Mouse (Mus musculus) heart, adult 2 months (tissue): ENCODE results near the gene Armc8.

Experiments
- CTCF ChIP-seq: fragments of 200-600 bp; IDR thresholded peaks from 2 replicates; pipeline ENCODE4 v1.8.1; 2022; ENCODE audit warnings: antibody characterized with exemption, mild to moderate bottlenecking, moderate library complexity
- EP300 ChIP-seq: fragments of 200-500 bp; IDR thresholded peaks from 2 replicates; pipeline ENCODE4 v1.6.1; 2011; ENCODE audit warnings: low read depth, low read length, control low read depth; ENCODE audit not compliant: insufficient read depth
- POLR2A ChIP-seq: fragments of 200-500 bp; IDR thresholded peaks from 2 replicates; pipeline ENCODE4 v1.6.1; 2011; ENCODE audit warnings: mild to moderate bottlenecking, low read depth, low read length, control low read depth; ENCODE audit not compliant: insufficient read depth

DNA sequence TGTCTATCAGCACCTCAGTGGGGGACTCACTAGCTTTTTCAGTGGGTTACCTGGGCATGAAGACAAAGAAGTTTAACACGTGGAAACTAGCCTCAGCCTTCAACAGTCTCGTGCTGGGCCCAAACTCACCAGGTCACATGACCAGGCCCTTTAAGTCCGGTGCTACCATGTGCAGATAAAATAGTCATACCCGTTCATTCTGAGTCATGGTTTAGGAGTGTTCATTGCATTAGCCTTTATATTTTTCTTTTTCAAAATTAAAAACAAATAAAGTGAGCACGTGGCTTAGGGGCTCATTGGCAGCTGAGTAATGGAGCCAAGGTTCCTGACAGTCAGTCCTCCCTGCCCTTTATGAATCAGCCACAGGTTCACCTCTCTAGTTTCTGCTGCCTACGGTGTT is 137.9 kb downstream of the Armc8 start:
- TF ChIP-seq CTCF, result no peak
- no peak for TF ChIP-seq EP300
- no peak for TF ChIP-seq POLR2A
